Mouse (Mus musculus) midbrain, postnatal 0 days (tissue): Measurements from ENCODE around the gene Jam3. TPM values are rescaled to one million over a fixed set of nuclear protein-coding genes. Genes with fewer than 3 reads are reported as not detected.

Experiments used
- ATAC-seq: fragments of 200-750 bp; cut with Nextera tagmentation; 2 replicates; pipeline ENCODE4 v1.8.0; 2017; ENCODE audit warnings: moderate number of reproducible peaks, mild to moderate bottlenecking, moderate TSS enrichment, moderate library complexity; ENCODE audit not compliant: low FRiP score
- DNase-seq: peaks from one replicate; pipeline ENCODE4 v3.0.0-alpha.2; 2015; ENCODE audit warnings: low spot score
- H3K27ac ChIP-seq: fragments of 300-500 bp; sonication (generic); 2 replicates; pipeline ENCODE4 v1.5.1; 2014; ENCODE audit warnings: low read depth, mild to moderate bottlenecking, low read length, mixed read lengths
- H3K27me3 ChIP-seq: fragments of 300-500 bp; sonication (generic); 2 replicates; pipeline ENCODE4 v1.6.1; 2014; ENCODE audit warnings: low read length, control low read depth, mixed read lengths; ENCODE audit not compliant: insufficient read depth
- H3K36me3 ChIP-seq: fragments of 300-500 bp; sonication (generic); 2 replicates; pipeline ENCODE4 v1.6.1; 2014; ENCODE audit warnings: low read length, control low read depth, mixed read lengths; ENCODE audit not compliant: insufficient read depth
- H3K4me1 ChIP-seq: fragments of 300-500 bp; sonication (generic); 2 replicates; pipeline ENCODE4 v1.6.1; 2014; ENCODE audit warnings: mild to moderate bottlenecking, control low read depth, antibody characterized with exemption, low read length, mixed read lengths; ENCODE audit not compliant: insufficient read depth
- H3K4me2 ChIP-seq: fragments of 300-500 bp; sonication (generic); 2 replicates; pipeline ENCODE4 v1.6.1; 2014; ENCODE audit warnings: low read depth, mild to moderate bottlenecking, low read length, mixed read lengths; ENCODE audit not compliant: poor library complexity, severe bottlenecking
- H3K4me3 ChIP-seq: fragments of 300-500 bp; sonication (generic); 2 replicates; pipeline ENCODE4 v1.5.1; 2014; ENCODE audit warnings: low read depth, mild to moderate bottlenecking, low read length, moderate library complexity
- H3K9ac ChIP-seq: fragments of 300-500 bp; sonication (generic); replicated peaks from 2 replicates; pipeline ENCODE4 v1.6.1; 2014; ENCODE audit warnings: mild to moderate bottlenecking, low read length, moderate library complexity, mixed read lengths; ENCODE audit not compliant: poor library complexity, severe bottlenecking
- H3K9me3 ChIP-seq: fragments of 300-500 bp; sonication (generic); 2 replicates; pipeline ENCODE4 v1.6.1; 2016; ENCODE audit warnings: low read length, control low read depth
- CTCF ChIP-seq: IDR thresholded peaks from 2 replicates; pipeline ENCODE4 v1.5.1; 2016; ENCODE audit warnings: antibody characterized with exemption, mild to moderate bottlenecking
- WGBS: fragments of 180-500 bp; shearing (Covaris S2); extraction: QIAGEN DNeasy Blood & Tissue Kit; methylation state at CpG from one replicate; pipeline ENCODE4 v1.1.7; 2014; 5-methylcytosine and 5-hydroxymethylcytosine counted together
- polyA plus RNA-seq: library from polyadenylated mRNA; unstranded; fragments of >200 nt; fragmentation: Nextera tagmentation; extraction: Ambion mirVana; gene quantifications from 2 replicates; pipeline ENCODE4 v1.2.1, GENCODE M21; 2015
- total RNA-seq: library from RNA; depleted of rRNA; stranded (reverse); fragments of >200 nt; gene quantifications from 2 replicates; pipeline ENCODE4 v1.2.3, GENCODE M21; 2014

Gene Jam3
- total and polyA plus RNA-seq, 2 experiments from 2014 or later: 20.6 to 29.2 TPM

DNA sequence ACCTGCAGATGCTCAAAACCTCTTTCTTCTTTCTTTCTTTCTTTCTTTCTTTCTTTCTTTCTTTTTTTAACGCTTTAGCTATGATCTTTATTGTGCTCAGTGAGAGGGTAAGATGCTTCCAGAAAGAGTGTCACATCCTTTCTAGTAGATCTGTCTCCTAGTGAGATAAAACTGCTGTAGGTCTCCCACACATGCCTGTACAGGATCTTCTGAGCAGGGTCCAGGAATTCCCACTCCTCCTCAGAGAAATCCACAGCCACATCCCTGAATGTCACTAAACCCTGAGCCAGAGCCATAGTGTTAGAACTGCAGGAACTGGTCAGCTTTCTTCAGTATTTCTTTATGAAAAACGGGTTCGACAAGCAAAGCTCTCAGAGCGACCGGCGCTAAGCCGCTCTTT lies 19.8 kb downstream of the Jam3 start:
- Histone ChIP-seq H3K4me2 (no peak overlapping the region), H3K4me1 (no peaks in the 10 kb centered on the region), H3K27ac (no peak overlapping the region), H3K36me3 (no peaks in the 10 kb centered on the region), H3K9me3 (no peaks in the 10 kb centered on the region), H3K4me3 (no peak overlapping the region), H3K9ac (no peak overlapping the region), H3K27me3 (no peaks in the 10 kb centered on the region)
- WGBS: 88% methylated on average over 7 of the region's 7 CpGs
- DNase-seq (no peak), ATAC-seq (no peak)
- no peak for TF ChIP-seq CTCF

DNA sequence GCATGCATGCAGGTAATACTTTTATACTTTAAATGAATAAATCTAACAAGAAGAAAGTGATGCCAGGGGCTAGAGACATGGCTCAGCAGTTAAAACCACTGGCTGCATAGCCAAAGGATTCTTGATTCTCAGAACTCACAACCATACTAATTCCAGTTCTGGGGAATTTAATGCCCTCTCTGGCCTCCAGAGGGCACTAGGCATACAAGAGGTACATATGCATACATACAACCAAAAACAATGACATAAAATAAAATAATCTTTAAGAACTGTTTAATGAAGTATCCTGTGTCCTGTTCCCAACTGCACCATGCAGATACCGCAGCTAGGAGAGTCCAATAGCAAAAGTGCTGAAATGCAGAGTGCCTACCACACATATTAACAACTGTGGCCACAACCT lies 20.8 kb downstream of the Jam3 start:
- no peaks in the 10 kb centered on the region for H3K9me3 ChIP-seq
- no peak for ATAC-seq
- TF ChIP-seq CTCF: peak; percentile 76

DNA sequence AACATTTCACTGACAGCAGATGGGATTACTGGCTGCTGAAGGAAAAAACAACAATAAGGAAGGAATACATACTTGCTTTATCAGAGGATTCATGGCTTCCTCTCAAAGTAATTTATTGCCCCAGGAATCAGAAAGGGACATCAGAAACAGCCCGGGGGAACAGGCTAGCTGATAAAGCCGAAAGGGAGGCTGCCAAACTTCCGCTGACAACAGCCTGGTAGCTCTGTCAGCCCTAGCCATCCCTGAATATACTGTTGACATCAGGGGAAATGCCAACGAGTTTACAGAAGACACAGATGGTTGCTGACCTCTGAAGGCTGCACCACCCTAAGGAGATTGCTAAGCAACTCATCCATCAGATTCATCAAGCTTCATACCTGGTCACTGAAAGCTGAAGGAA lies 26.6 kb downstream of the Jam3 start:
- TF ChIP-seq CTCF: no peak
- 88% methylated on average over 4 of the region's 4 CpGs for WGBS
- no peak for DNase-seq
- Histone ChIP-seq H3K9ac (no peak overlapping the region), H3K27me3 (no peaks in the 10 kb centered on the region), H3K27ac (no peak overlapping the region), H3K4me1 (no peaks in the 10 kb centered on the region), H3K4me3 (no peak overlapping the region), H3K36me3 (no peaks in the 10 kb centered on the region), H3K9me3 (no peaks in the 10 kb centered on the region), H3K4me2 (no peak overlapping the region)
- no peak for ATAC-seq

More for the DNA sequence above, 20.8 kb downstream of the Jam3 start:
- Histone ChIP-seq H3K4me1 (no peaks in the 10 kb centered on the region), H3K9ac (no peak overlapping the region), H3K4me2 (no peak overlapping the region), H3K4me3 (no peak overlapping the region), H3K36me3 (no peaks in the 10 kb centered on the region), H3K27me3 (no peaks in the 10 kb centered on the region), H3K27ac (no peak overlapping the region)
- DNase-seq: peak; percentile 54
- WGBS: 81% methylated on average over 1 of the region's 1 CpGs

DNA sequence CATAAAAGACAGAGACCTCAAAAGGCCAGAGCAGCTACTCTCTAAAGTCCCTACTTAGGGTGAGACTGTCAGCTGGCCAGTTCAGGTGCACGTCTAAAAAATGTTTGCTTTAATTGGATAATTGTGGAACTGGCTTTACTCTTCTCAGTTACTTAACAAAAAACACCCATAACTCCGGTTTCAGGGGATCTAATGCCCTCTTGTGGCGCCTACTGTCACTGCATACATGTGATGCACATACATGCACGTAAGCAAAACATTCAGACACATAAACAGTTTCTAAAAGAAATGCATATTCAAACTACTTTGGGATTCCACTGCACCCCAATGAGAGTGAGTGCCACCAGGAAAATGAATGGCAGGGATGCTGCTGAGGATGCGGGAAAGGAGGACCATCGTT lies 28.7 kb downstream of the Jam3 start:
- H3K36me3 ChIP-seq: no peaks in the 10 kb centered on the region
- H3K4me3 ChIP-seq: no peak overlapping the region
- H3K27ac ChIP-seq: no peak overlapping the region
- no peak overlapping the region for H3K4me2 ChIP-seq
- H3K9me3 ChIP-seq: no peaks in the 10 kb centered on the region
- H3K27me3 ChIP-seq: no peaks in the 10 kb centered on the region
- H3K9ac ChIP-seq: no peak overlapping the region
- no peak for DNase-seq
- 0 out of 2 replicates have a peak, but pooled peaks cover 4% of the 10 kb centered on the region for H3K4me1 ChIP-seq
- no peak for ATAC-seq
- peak; percentile 53 for TF ChIP-seq CTCF
- WGBS: 93% methylated on average over 6 of the region's 6 CpGs

DNA sequence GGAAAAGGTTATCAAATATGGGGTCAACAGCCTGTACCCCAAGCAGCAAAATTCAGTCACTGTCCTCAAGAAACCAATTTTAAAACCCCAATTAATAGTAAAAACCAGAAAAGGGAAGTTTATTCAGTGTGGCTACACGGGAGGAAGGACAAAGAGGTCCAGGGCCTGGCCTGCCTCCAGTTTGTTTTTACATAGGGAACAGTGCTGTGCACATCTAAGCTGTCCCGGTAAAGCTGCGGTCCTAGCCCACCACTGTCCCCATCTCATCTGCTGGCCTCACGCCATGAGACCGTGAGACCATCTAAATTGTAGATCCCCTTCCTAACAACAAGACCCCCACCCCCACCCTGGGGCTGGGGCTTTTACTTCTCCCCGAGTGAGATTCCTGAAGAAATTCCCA lies 29.8 kb downstream of the Jam3 start:
- no peaks in the 10 kb centered on the region for H3K9me3 ChIP-seq
- no peak overlapping the region for H3K9ac ChIP-seq
- 0 out of 2 replicates have a peak, but pooled peaks cover 4% of the 10 kb centered on the region for H3K4me1 ChIP-seq
- no peak overlapping the region for H3K4me3 ChIP-seq
- no peak for DNase-seq
- no peak overlapping the region for H3K27ac ChIP-seq
- WGBS: 42% methylated on average over 6 of the region's 6 CpGs
- H3K27me3 ChIP-seq: no peaks in the 10 kb centered on the region
- no peak overlapping the region for H3K4me2 ChIP-seq
- ATAC-seq: no peak
- no peaks in the 10 kb centered on the region for H3K36me3 ChIP-seq
- TF ChIP-seq CTCF: no peak

DNA sequence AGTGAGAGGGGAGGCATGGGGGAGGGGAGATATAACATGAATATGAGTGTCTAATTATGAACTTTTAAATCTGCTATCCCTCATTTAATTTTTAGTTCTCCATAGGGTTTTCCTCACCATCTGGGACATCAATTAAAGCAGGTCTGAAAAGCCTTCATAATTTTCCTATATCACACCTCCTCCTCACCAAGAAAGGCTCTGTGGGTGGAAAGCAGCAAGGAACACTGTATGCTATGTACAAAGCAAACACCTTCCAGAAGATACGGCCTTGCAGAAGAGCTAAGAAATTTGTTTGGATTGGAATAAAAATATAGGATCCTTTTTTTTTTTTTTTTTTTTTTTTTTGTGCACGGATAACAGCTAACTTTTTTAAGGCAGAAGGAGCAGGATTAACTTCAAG lies 31.3 kb downstream of the Jam3 start:
- WGBS: 79% methylated on average over 2 of the region's 2 CpGs
- TF ChIP-seq CTCF: no peak
- 0 out of 2 replicates have a peak, but pooled peaks cover 4% of the 10 kb centered on the region for H3K4me1 ChIP-seq
- no peak overlapping the region for H3K4me3 ChIP-seq
- no peaks in the 10 kb centered on the region for H3K36me3 ChIP-seq
- no peak overlapping the region for H3K27ac ChIP-seq
- ATAC-seq (no peak), DNase-seq (no peak)
- no peak overlapping the region for H3K4me2 ChIP-seq
- H3K9me3 ChIP-seq: no peaks in the 10 kb centered on the region
- H3K27me3 ChIP-seq: no peaks in the 10 kb centered on the region
- no peak overlapping the region for H3K9ac ChIP-seq
